ENCODE assay signal across 10 mouse cellular contexts in the genomic region with DNA sequence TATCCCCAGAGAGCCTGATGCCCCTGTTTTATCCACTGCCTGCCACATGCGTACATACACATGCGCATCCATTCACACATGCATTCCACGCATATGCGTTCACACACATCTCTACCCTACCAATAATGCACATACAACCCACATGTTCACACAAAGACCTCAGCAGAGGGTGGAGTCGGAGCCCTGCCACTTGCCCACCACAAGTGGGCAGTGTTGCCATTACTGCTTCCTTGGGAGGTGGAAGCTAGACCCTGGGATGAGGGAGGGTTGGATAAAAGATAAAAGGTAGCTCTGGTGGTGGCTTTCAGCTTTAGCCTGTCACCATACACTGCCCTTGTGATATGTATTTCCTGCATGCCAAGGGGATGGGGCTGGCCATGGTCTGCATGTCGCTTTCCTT. TPM values are rescaled to one million over a fixed set of nuclear protein-coding genes. Genes with fewer than 3 reads are reported as not detected.
DNase-seq lines count a peak whose midpoint lies in the region; ATAC-seq lines count a peak whose summit lies in the region.
"Had no signal": no experiment of that assay in that cellular context is flagged by ENCODE, and none has a peak within 500 bp of the region (broad histone marks: within the 10 kb centered on the region; RNA-seq: fewer than 3 reads in every experiment).

No protein-coding gene starts in this region.

- no peak overlapping the region for H3K9ac ChIP-seq in embryonic facial prominence, embryonic 11.5 days (replicated peaks; ENCODE audit: low read length)
- no peak overlapping the region for H3K9ac ChIP-seq in hindbrain, embryonic 11.5 days (ENCODE audit: low read depth, low read length)
- H3K9ac ChIP-seq: liver, embryonic 13.5 days had no signal

- peak; percentile 66 for DNase-seq in gastrocnemius, adult 18-20 months (ENCODE audit: low spot score)
- DNase-seq in gastrocnemius, postnatal 25 days: no peak
- peak; percentile 63 for DNase-seq in urinary bladder, postnatal 25 days (ENCODE audit: low spot score)
- DNase-seq in urinary bladder, postnatal 10 days (ENCODE audit: low spot score): no peak
- DNase-seq in embryonic facial prominence, embryonic 11.5 days (ENCODE audit: low spot score): peak; percentile 52
- peak; percentile 52 for DNase-seq in hindbrain, embryonic 11.5 days (ENCODE audit: low spot score)
- peak; percentile 50 for DNase-seq in lung, postnatal 25 days (ENCODE audit: low spot score)
- peak; percentile 64 for DNase-seq in thymus, postnatal 4 days
- DNase-seq: liver, embryonic 13.5 days had no signal

- no peaks in the 10 kb centered on the region for H3K4me1 ChIP-seq in embryonic facial prominence, embryonic 11.5 days (ENCODE audit: control insufficient read depth, insufficient read depth, low read length)
- H3K4me1 ChIP-seq in hindbrain, embryonic 11.5 days (replicated peaks; ENCODE audit: control insufficient read depth, insufficient read depth, low read length): no peaks in the 10 kb centered on the region

- no peaks in the 10 kb centered on the region for H3K9me3 ChIP-seq in embryonic facial prominence, embryonic 11.5 days (replicated peaks; ENCODE audit: control insufficient read depth, low read length)
- H3K9me3 ChIP-seq in hindbrain, embryonic 11.5 days (ENCODE audit: control insufficient read depth, low read length): no peaks in the 10 kb centered on the region
- H3K9me3 ChIP-seq: liver, embryonic 13.5 days had no signal

- no peak overlapping the region for H3K27ac ChIP-seq in embryonic facial prominence, embryonic 11.5 days (replicated peaks; ENCODE audit: low read depth, low read length)
- no peak overlapping the region for H3K27ac ChIP-seq in hindbrain, embryonic 11.5 days (ENCODE audit: low read depth, low read length)
- H3K27ac ChIP-seq: liver, embryonic 13.5 days had no signal

- no peaks in the 10 kb centered on the region; the same call in 1 of the 2 replicates for H3K27me3 ChIP-seq in embryonic facial prominence, embryonic 11.5 days (ENCODE audit: control insufficient read depth, insufficient read depth, low read length)
- no peaks in the 10 kb centered on the region for H3K27me3 ChIP-seq in hindbrain, embryonic 11.5 days (ENCODE audit: control insufficient read depth, insufficient read depth, low read length)
- H3K27me3 ChIP-seq: liver, embryonic 13.5 days had no signal

- H3K36me3 ChIP-seq in embryonic facial prominence, embryonic 11.5 days (replicated peaks; ENCODE audit: control insufficient read depth, insufficient read depth, low read depth, low read length): no peaks in the 10 kb centered on the region
- no peaks in the 10 kb centered on the region for H3K36me3 ChIP-seq in hindbrain, embryonic 11.5 days (ENCODE audit: control insufficient read depth, insufficient read depth, low read length)
- H3K36me3 ChIP-seq: liver, embryonic 13.5 days had no signal

- H3K4me3 ChIP-seq in embryonic facial prominence, embryonic 11.5 days (ENCODE audit: low read depth, low read length): no peak overlapping the region
- H3K4me3 ChIP-seq in hindbrain, embryonic 11.5 days (ENCODE audit: low read depth, low read length): no peak overlapping the region
- H3K4me3 ChIP-seq: liver, embryonic 13.5 days had no signal

- WGBS in embryonic facial prominence, embryonic 11.5 days: 77% methylated on average over 6 of the region's 6 CpGs
- 80% methylated on average over 6 of the region's 6 CpGs for WGBS in hindbrain, embryonic 11.5 days

- no peak overlapping the region for H3K4me2 ChIP-seq in embryonic facial prominence, embryonic 11.5 days (ENCODE audit: low read depth, low read length)
- no peak overlapping the region; the same call in 1 of the 2 replicates for H3K4me2 ChIP-seq in hindbrain, embryonic 11.5 days (replicated peaks; ENCODE audit: low read depth, low read length)
- H3K4me2 ChIP-seq: liver, embryonic 13.5 days had no signal

- ATAC-seq in embryonic facial prominence, embryonic 11.5 days (replicated peaks; ENCODE audit: insufficient number of reproducible peaks, low FRiP score, low TSS enrichment, low read depth): no peak
- ATAC-seq in hindbrain, embryonic 11.5 days (ENCODE audit: low FRiP score): no peak

RNA-seq across cellular contexts. Expression of a gene that starts 1.9 kb away (rescaled TPM):
- total RNA-seq in gastrocnemius, adult 18-20 months (2021): 10 to 100 TPM in 1 of 2 experiments, 1 to 10 TPM in 1; 7.7 to 19.1 TPM
- 10 to 100 TPM in 1 of 2 experiments, 1 to 10 TPM in 1; 3.3 to 34.6 TPM for total RNA-seq in gastrocnemius, postnatal 25 days (2021)
- 50.6 and 76.6 TPM in 2 replicates for polyA plus RNA-seq in embryonic facial prominence, embryonic 11.5 days (2014; fragmentation: Nextera tagmentation; extraction: Ambion mirVana)
- 123 and 152 TPM in 2 replicates for polyA plus RNA-seq in hindbrain, embryonic 11.5 days (2014; fragmentation: Nextera tagmentation; extraction: Ambion mirVana)

RNA-seq across cellular contexts. Expression of a gene that starts 2.6 kb away (rescaled TPM):
- total RNA-seq in gastrocnemius, adult 18-20 months (2021): 10 to 100 TPM in 1 of 2 experiments, 1 to 10 TPM in 1; 8.9 to 12.6 TPM
- total RNA-seq in gastrocnemius, postnatal 25 days (2021): 10 to 100 TPM in 1 of 2 experiments, 1 to 10 TPM in 1; 7.4 to 12.7 TPM
- 5.4 and 5.8 TPM in 2 replicates for polyA plus RNA-seq in embryonic facial prominence, embryonic 11.5 days (2014; fragmentation: Nextera tagmentation; extraction: Ambion mirVana)
- 4.4 and 4.7 TPM in 2 replicates for polyA plus RNA-seq in hindbrain, embryonic 11.5 days (2014; fragmentation: Nextera tagmentation; extraction: Ambion mirVana)

RNA-seq across cellular contexts. Expression of a gene that starts 17.4 kb away (rescaled TPM):
- total RNA-seq in gastrocnemius, adult 18-20 months (2021): not detected
- 1 to 10 TPM in 1 of 2 experiments, under 1 TPM in 1; 0.82 to 1.3 TPM for total RNA-seq in gastrocnemius, postnatal 25 days (2021)
- not detected in 2 replicates for polyA plus RNA-seq in embryonic facial prominence, embryonic 11.5 days (2014; fragmentation: Nextera tagmentation; extraction: Ambion mirVana)
- polyA plus RNA-seq in hindbrain, embryonic 11.5 days (2014; fragmentation: Nextera tagmentation; extraction: Ambion mirVana): not detected in 2 replicates
- polyA plus RNA-seq: liver, embryonic 13.5 days; stomach, embryonic 14.5 days had no signal

Comparison
In these comparisons a context has a peak if more than half of its experiments do, and no peak if none do; other contexts are left out.
1. DNase-seq: peak in gastrocnemius, adult 18-20 months (single experiment), urinary bladder, postnatal 25 days (single experiment), embryonic facial prominence, embryonic 11.5 days (single experiment), hindbrain, embryonic 11.5 days (single experiment), lung, postnatal 25 days (single experiment) and thymus, postnatal 4 days (single experiment); none in gastrocnemius, postnatal 25 days (single experiment) and urinary bladder, postnatal 10 days (single experiment).